Mouse (Mus musculus) MEL-GATA-1-ER (cell line): ENCODE measurements at regions not wholly inside any gene's neighbourhood (a gene's known extent, or its start where the extent isn't known, plus 50 kb on each side); places are given as distances from the start of the nearest gene placed in this dataset.
A peak's percentile ranks its signal among the peaks of the same experiment; 100 is the strongest.

Experiments
- DNase-seq: peaks from one replicate; pipeline ENCODE4 v3.0.0-alpha.2; 2012; ENCODE audit warnings: low read depth; ENCODE audit errors: extremely low read depth

GRCm38 (mm10) chr2:117399487-117399886 lies 56.7 kb upstream of the Rasgrp1 start:
- DNase-seq, result no peak

GRCm38 (mm10) chr2:117403425-117404175 lies 60.8 kb upstream of the Rasgrp1 start:
- DNase-seq, result no peak

GRCm38 (mm10) chr2:117405453-117405852 lies 62.7 kb upstream of the Rasgrp1 start:
- DNase-seq, result no peak

GRCm38 (mm10) chr2:117408241-117408640 lies 65.4 kb upstream of the Rasgrp1 start:
- no peak for DNase-seq

GRCm38 (mm10) chr2:117412045-117412606 lies 69.3 kb upstream of the Rasgrp1 start:
- DNase-seq, result no peak

- DNase-seq, result no peak
These were observed 74.6 kb upstream of the Rasgrp1 start for GRCm38 (mm10) chr2:117417229-117417970.

GRCm38 (mm10) chr2:117418121-117418615 lies 75.4 kb upstream of the Rasgrp1 start:
- DNase-seq, result no peak

GRCm38 (mm10) chr2:117418711-117419110 lies 75.9 kb upstream of the Rasgrp1 start:
- DNase-seq, result no peak

- no peak for DNase-seq
These were observed 78.6 kb upstream of the Rasgrp1 start for GRCm38 (mm10) chr2:117421376-117421775.

- no peak for DNase-seq
These were observed 80.0 kb upstream of the Rasgrp1 start for GRCm38 (mm10) chr2:117422756-117423155.

GRCm38 (mm10) chr2:117429205-117429604 lies 86.4 kb upstream of the Rasgrp1 start:
- no peak for DNase-seq

- DNase-seq, result no peak
These were observed 89.2 kb upstream of the Rasgrp1 start for GRCm38 (mm10) chr2:117432010-117432409.

GRCm38 (mm10) chr2:117432923-117433322 lies 90.1 kb upstream of the Rasgrp1 start:
- no peak for DNase-seq

- no peak for DNase-seq
These were observed 90.7 kb upstream of the Rasgrp1 start for GRCm38 (mm10) chr2:117433482-117433881.

GRCm38 (mm10) chr2:117438079-117438478 lies 95.3 kb upstream of the Rasgrp1 start:
- DNase-seq, result no peak

- DNase-seq, result peak; percentile 12
These were observed 96.0 kb upstream of the Rasgrp1 start for GRCm38 (mm10) chr2:117438586-117439371.

- DNase-seq, result no peak
These were observed 96.8 kb upstream of the Rasgrp1 start for GRCm38 (mm10) chr2:117439372-117440183.

- DNase-seq, result no peak
These were observed 98.0 kb upstream of the Rasgrp1 start for GRCm38 (mm10) chr2:117440801-117441281.

GRCm38 (mm10) chr2:117442862-117443261 lies 100.1 kb upstream of the Rasgrp1 start:
- DNase-seq, result no peak

GRCm38 (mm10) chr2:117444671-117445070 lies 101.9 kb upstream of the Rasgrp1 start:
- DNase-seq, result no peak
